In genomic region chr9:65154692-65155455, GRCm38 (mm10) we compare ENCODE assay signal across 12 mouse cellular contexts. TPM values are rescaled to one million over a fixed set of nuclear protein-coding genes. Genes with fewer than 3 reads are reported as not detected.
DNase-seq lines count a peak whose midpoint lies in the region; ATAC-seq and TF ChIP-seq lines count a peak whose summit lies in the region.
"Had no signal": no experiment of that assay in that cellular context is flagged by ENCODE, and none has a peak within 500 bp of the region (broad histone marks: within the 10 kb centered on the region; RNA-seq: fewer than 3 reads in every experiment).

No protein-coding gene starts in this region.

- H3K9me3 ChIP-seq in midbrain, embryonic 10.5 days (replicated peaks): no peaks in the 10 kb centered on the region
- H3K9me3 ChIP-seq in midbrain, postnatal 0 days (ENCODE audit: low read length): no peaks in the 10 kb centered on the region
- no peaks in the 10 kb centered on the region for H3K9me3 ChIP-seq in embryonic facial prominence, embryonic 12.5 days
- no peaks in the 10 kb centered on the region for H3K9me3 ChIP-seq in neural tube, embryonic 12.5 days
- H3K9me3 ChIP-seq: G1E; liver, embryonic 13.5 days had no signal

- no peaks in the 10 kb centered on the region for H3K27me3 ChIP-seq in midbrain, embryonic 10.5 days (ENCODE audit: low read depth, poor library complexity, severe bottlenecking)
- no peaks in the 10 kb centered on the region for H3K27me3 ChIP-seq in midbrain, postnatal 0 days (ENCODE audit: insufficient read depth, low read length)
- H3K27me3 ChIP-seq in embryonic facial prominence, embryonic 12.5 days: no peaks in the 10 kb centered on the region
- H3K27me3 ChIP-seq in neural tube, embryonic 12.5 days (replicated peaks): no peaks in the 10 kb centered on the region

- no peak for ATAC-seq in midbrain, postnatal 0 days (ENCODE audit: low FRiP score)
- no peak for ATAC-seq in embryonic facial prominence, embryonic 12.5 days (ENCODE audit: insufficient number of reproducible peaks, insufficient read depth, low FRiP score, low TSS enrichment)
- no peak for ATAC-seq in neural tube, embryonic 12.5 days (ENCODE audit: low FRiP score, low read depth)

- H3K4me3 ChIP-seq in midbrain, embryonic 10.5 days: peak overlapping the region; percentile 32
- no peak overlapping the region for H3K4me3 ChIP-seq in midbrain, postnatal 0 days (ENCODE audit: low read depth, low read length)
- no peak overlapping the region for H3K4me3 ChIP-seq in embryonic facial prominence, embryonic 12.5 days
- H3K4me3 ChIP-seq in neural tube, embryonic 12.5 days: no peak overlapping the region
- H3K4me3 ChIP-seq: liver, embryonic 13.5 days had no signal

- no peak overlapping the region for H3K9ac ChIP-seq in midbrain, postnatal 0 days (replicated peaks; ENCODE audit: low read length, poor library complexity, severe bottlenecking)
- H3K9ac ChIP-seq in embryonic facial prominence, embryonic 12.5 days: no peak overlapping the region
- no peak overlapping the region for H3K9ac ChIP-seq in neural tube, embryonic 12.5 days
- H3K9ac ChIP-seq: liver, embryonic 13.5 days had no signal

- TF ChIP-seq CTCF in midbrain, postnatal 0 days (IDR thresholded peaks at IDR 0.05): no peak

- WGBS in midbrain, embryonic 10.5 days: 66% methylated on average over 9 of the region's 9 CpGs
- 75% methylated on average over 9 of the region's 9 CpGs for WGBS in midbrain, postnatal 0 days
- 38% methylated on average over 9 of the region's 9 CpGs for WGBS in embryonic facial prominence, embryonic 12.5 days
- 68% methylated on average over 9 of the region's 9 CpGs for WGBS in neural tube, embryonic 12.5 days

- peaks cover 88% of the 10 kb centered on the region for H3K36me3 ChIP-seq in midbrain, embryonic 10.5 days
- H3K36me3 ChIP-seq in midbrain, postnatal 0 days (ENCODE audit: insufficient read depth, low read length): no peaks in the 10 kb centered on the region
- H3K36me3 ChIP-seq in embryonic facial prominence, embryonic 12.5 days: peaks cover 5% of the 10 kb centered on the region; the same call in 1 of the 2 replicates
- peaks cover 44% of the 10 kb centered on the region for H3K36me3 ChIP-seq in neural tube, embryonic 12.5 days
- H3K36me3 ChIP-seq: G1E; liver, embryonic 13.5 days had no signal

- no peak overlapping the region for H3K4me2 ChIP-seq in midbrain, postnatal 0 days (ENCODE audit: low read depth, low read length, poor library complexity, severe bottlenecking)
- H3K4me2 ChIP-seq in embryonic facial prominence, embryonic 12.5 days (replicated peaks): no peak overlapping the region
- 0 out of 2 replicates have a peak overlapping the region, but pooled peaks have one; percentile 40 for H3K4me2 ChIP-seq in neural tube, embryonic 12.5 days (replicated peaks)
- H3K4me2 ChIP-seq: liver, embryonic 13.5 days had no signal

- peak overlapping the region; percentile 91 for H3K27ac ChIP-seq in midbrain, embryonic 10.5 days (replicated peaks)
- no peak overlapping the region for H3K27ac ChIP-seq in midbrain, postnatal 0 days (ENCODE audit: low read depth, low read length)
- peak overlapping the region; percentile 24; the same call in 1 of the 2 replicates for H3K27ac ChIP-seq in embryonic facial prominence, embryonic 12.5 days
- 0 out of 2 replicates have a peak overlapping the region, but pooled peaks have one; percentile 1 for H3K27ac ChIP-seq in neural tube, embryonic 12.5 days
- H3K27ac ChIP-seq: liver, embryonic 13.5 days had no signal

- peak; percentile 43 for DNase-seq in midbrain, embryonic 10.5 days (ENCODE audit: low spot score)
- DNase-seq in midbrain, postnatal 0 days (ENCODE audit: low spot score): no peak
- DNase-seq in kidney, adult 9 months: peak; percentile 39
- DNase-seq in spleen, postnatal 10 days (ENCODE audit: low spot score in 2 of 2): no peak
- DNase-seq in retina, embryonic 14.5 days (ENCODE audit: low spot score): no peak
- DNase-seq: adrenal gland, adult 8-10 months; cerebellum, adult 9-10 months; liver, embryonic 13.5 days; thymus, postnatal 14 days had no signal

- peaks cover 99% of the 10 kb centered on the region for H3K4me1 ChIP-seq in midbrain, embryonic 10.5 days
- peaks cover 3% of the 10 kb centered on the region; the same call in 1 of the 2 replicates for H3K4me1 ChIP-seq in midbrain, postnatal 0 days (ENCODE audit: insufficient read depth, low read length)
- H3K4me1 ChIP-seq in embryonic facial prominence, embryonic 12.5 days: peaks cover 48% of the 10 kb centered on the region
- peaks cover 78% of the 10 kb centered on the region for H3K4me1 ChIP-seq in neural tube, embryonic 12.5 days

RNA-seq across cellular contexts. Expression of gene Igdcc3, which starts 13.9 kb away (rescaled TPM):
- 334 and 450 TPM in 2 replicates for polyA plus RNA-seq in midbrain, embryonic 10.5 days (2016; fragmentation: Nextera tagmentation; extraction: Ambion mirVana)
- 5.3 and 7.7 TPM in 2 replicates for total RNA-seq in midbrain, postnatal 0 days (2014; rRNA removed)
- 6.4 and 6.6 TPM in 2 replicates for polyA plus RNA-seq in midbrain, postnatal 0 days (2015; fragmentation: Nextera tagmentation; extraction: Ambion mirVana)
- 7.5 and 9.3 TPM in 2 replicates for polyA plus RNA-seq in embryonic facial prominence, embryonic 12.5 days (2016; fragmentation: Nextera tagmentation; extraction: Ambion mirVana)
- polyA plus RNA-seq in neural tube, embryonic 12.5 days (2016; fragmentation: Nextera tagmentation; extraction: Ambion mirVana): 32.6 and 36.4 TPM in 2 replicates
- polyA plus RNA-seq: G1E had no signal

RNA-seq across cellular contexts. Expression of gene Parp16, which starts 40.3 kb away (rescaled TPM):
- 7.2 and 7.9 TPM in 2 replicates for polyA plus RNA-seq in midbrain, embryonic 10.5 days (2016; fragmentation: Nextera tagmentation; extraction: Ambion mirVana)
- 7.5 and 8.0 TPM in 2 replicates for total RNA-seq in midbrain, postnatal 0 days (2014; rRNA removed)
- 7.0 and 7.7 TPM in 2 replicates for polyA plus RNA-seq in midbrain, postnatal 0 days (2015; fragmentation: Nextera tagmentation; extraction: Ambion mirVana)
- 7.1 and 7.2 TPM in 2 replicates for polyA plus RNA-seq in embryonic facial prominence, embryonic 12.5 days (2016; fragmentation: Nextera tagmentation; extraction: Ambion mirVana)
- polyA plus RNA-seq in neural tube, embryonic 12.5 days (2016; fragmentation: Nextera tagmentation; extraction: Ambion mirVana): 5.4 and 5.7 TPM in 2 replicates

RNA-seq across cellular contexts. Expression of gene Igdcc4, which starts 53.6 kb away (rescaled TPM):
- polyA plus RNA-seq in midbrain, embryonic 10.5 days (2016; fragmentation: Nextera tagmentation; extraction: Ambion mirVana): 8.9 and 12.6 TPM in 2 replicates
- total RNA-seq in midbrain, postnatal 0 days (2014; rRNA removed): 46.6 and 52.9 TPM in 2 replicates
- polyA plus RNA-seq in midbrain, postnatal 0 days (2015; fragmentation: Nextera tagmentation; extraction: Ambion mirVana): 11.1 and 11.9 TPM in 2 replicates
- polyA plus RNA-seq in embryonic facial prominence, embryonic 12.5 days (2016; fragmentation: Nextera tagmentation; extraction: Ambion mirVana): 25.0 and 25.4 TPM in 2 replicates
- polyA plus RNA-seq in neural tube, embryonic 12.5 days (2016; fragmentation: Nextera tagmentation; extraction: Ambion mirVana): 10.3 and 11.7 TPM in 2 replicates
- polyA plus RNA-seq: G1E had no signal

Comparison
In these comparisons a context has a peak if more than half of its experiments do, and no peak if none do; other contexts are left out.
1. DNase-seq: peak in midbrain, embryonic 10.5 days (single experiment) and kidney, adult 9 months (single experiment); none in midbrain, postnatal 0 days (single experiment), spleen, postnatal 10 days (0 of 2) and retina, embryonic 14.5 days (single experiment).